Mouse (Mus musculus): Measurements from ENCODE around the gene Carm1. TPM values are rescaled to one million over a fixed set of nuclear protein-coding genes. Genes with fewer than 3 reads are reported as not detected.

Carm1 gene
- polyA plus RNA-seq, 1 experiment from 2014 or later, result 27.6 TPM

DNA sequence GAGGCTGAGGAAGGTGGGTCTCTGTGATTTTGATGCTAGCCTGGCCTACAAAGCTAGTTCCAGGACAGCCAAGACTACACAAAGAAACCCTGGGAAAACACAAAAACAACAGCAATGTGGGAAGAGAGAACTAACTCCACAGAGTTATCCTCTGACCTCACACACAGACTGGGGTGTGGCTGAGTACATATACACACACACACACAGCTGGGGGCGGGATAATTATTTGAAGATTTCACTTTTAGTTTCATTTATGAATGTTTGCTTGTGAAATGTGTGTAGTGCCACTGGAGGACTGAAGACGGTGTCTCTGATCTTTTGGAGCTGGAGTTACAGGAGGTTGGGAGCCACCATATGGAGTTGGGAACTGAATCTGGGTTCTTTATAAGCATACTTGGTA lies 54.4 kb downstream of the Carm1 start:
- Histone ChIP-seq H3K4me3 (ENCODE audit: inconsistent target) (no peak overlapping the region), H3K36me3 (ENCODE audit: inconsistent target) (no peaks in the 10 kb centered on the region), H3K79me2 (ENCODE audit: inconsistent target) (peaks cover 4% of the 10 kb centered on the region; the same call in 1 of the 2 replicates), H3K27ac (no peak overlapping the region)
- 62% methylated on average over 2 of the region's 2 CpGs for WGBS (ENCODE audit: missing documents)

DNA sequence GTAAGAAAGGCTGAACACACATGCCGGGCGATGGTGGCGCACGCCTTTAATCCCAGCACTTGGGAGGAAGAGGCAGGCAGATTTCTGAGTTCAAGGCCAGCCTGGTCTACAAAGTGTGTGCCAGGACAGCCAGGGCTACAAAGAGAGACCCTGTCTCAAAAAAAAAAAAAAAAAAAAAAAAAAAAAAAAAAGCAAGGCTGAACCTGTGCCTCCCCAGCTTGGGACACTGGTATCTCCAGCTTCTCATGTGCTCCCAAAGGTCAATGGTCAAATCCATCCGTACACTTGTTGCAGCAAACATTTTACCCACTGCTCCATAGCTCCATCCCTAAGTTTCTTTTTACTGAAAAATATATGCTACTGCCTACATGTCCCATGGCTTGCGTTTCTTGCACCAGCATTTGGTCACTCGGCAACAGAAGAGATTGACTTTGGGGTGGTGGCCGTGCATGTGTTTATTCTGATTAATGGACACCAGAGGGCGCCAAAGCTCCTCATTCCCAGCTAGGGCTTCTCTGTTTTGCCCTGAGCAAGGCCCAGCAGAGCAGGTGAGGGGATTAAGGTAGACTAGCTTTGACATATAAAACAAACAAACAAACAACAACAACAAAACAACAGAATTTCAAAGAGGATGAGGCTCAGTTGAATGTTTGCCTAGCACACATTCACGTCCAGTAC lies 55.2 kb downstream of the Carm1 start:
- Histone ChIP-seq H3K27ac (no peak overlapping the region), H3K79me2 (ENCODE audit: inconsistent target) (no peaks in the 10 kb centered on the region), H3K4me3 (ENCODE audit: inconsistent target) (no peak overlapping the region), H3K36me3 (ENCODE audit: inconsistent target) (no peaks in the 10 kb centered on the region)
- WGBS (ENCODE audit: missing documents), result 52% methylated on average over 10 of the region's 10 CpGs

DNA sequence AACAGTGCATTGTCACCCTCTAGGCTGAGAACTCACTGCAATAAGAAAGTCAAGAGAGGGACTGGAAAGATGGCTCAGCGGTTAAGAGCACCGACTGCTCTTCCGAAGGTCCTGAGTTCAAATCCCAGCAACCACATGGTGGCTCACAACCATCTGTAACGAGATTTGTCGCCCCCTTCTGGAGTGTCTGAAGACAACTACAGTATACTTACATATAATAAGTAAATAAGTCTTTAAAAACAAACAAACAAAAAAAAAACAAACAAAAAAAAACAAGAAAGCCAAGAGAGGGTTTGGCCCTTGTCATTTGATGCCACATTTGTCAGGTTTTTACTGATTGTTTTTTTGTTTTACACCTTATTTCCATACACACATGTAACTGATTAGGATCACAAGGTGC lies 57.4 kb downstream of the Carm1 start:
- H3K79me2 ChIP-seq (ENCODE audit: inconsistent target), result no peaks in the 10 kb centered on the region
- no peak overlapping the region for H3K27ac ChIP-seq
- H3K4me3 ChIP-seq (ENCODE audit: inconsistent target), result no peak overlapping the region
- H3K36me3 ChIP-seq (ENCODE audit: inconsistent target), result no peaks in the 10 kb centered on the region
- WGBS (ENCODE audit: missing documents), result 92% methylated on average over 4 of the region's 5 CpGs

DNA sequence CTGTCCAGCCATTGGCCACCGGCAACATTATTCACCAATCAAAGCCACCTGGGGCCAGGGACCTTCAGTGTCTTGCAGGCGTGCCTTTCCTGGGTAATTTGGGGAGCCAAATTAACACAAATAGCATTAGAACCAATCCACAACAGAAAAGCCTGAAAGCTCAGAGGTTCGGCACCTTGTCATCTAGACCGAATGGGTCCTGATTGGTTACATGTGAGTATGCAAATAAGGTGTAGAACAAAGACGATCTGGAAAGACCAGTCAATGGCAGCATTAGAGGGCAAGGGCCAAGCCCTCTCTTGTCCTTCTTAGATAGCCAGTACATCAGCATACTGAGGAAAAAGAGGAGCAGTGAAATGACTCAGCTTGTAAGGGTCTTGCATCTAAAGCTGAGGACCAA lies 59.2 kb downstream of the Carm1 start:
- 98% methylated on average over 5 of the region's 5 CpGs for WGBS (ENCODE audit: missing documents)

DNA sequence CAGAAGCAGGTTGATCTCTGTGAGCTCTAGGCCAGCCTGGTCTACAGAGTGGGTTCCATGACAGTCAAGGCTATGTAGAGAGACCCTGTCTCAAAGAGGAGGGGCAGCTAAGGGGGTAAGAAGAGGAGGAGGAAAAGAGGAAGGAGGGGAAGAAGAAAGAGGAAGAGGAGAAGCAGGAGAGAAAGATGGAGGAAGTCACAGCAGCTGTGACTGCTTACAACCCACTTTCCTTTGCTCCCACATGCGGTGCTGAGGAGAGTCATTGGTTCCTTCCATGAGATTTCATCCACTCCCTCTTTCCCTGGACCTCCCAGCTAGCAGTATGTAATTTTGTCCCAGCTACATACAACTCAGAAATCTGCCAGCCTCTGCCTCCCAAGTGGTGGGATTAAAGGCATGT lies 60.0 kb downstream of the Carm1 start:
- no peak overlapping the region for H3K27ac ChIP-seq
- no peaks in the 10 kb centered on the region for H3K36me3 ChIP-seq (ENCODE audit: inconsistent target)
- H3K79me2 ChIP-seq (ENCODE audit: inconsistent target), result no peaks in the 10 kb centered on the region
- no peak overlapping the region for H3K4me3 ChIP-seq (ENCODE audit: inconsistent target)
- 14% methylated on average over 1 of the region's 1 CpGs for WGBS (ENCODE audit: missing documents)

More for the DNA sequence above, 59.2 kb downstream of the Carm1 start:
- no peaks in the 10 kb centered on the region for H3K36me3 ChIP-seq (ENCODE audit: inconsistent target)
- H3K27ac ChIP-seq, result no peak overlapping the region
- H3K4me3 ChIP-seq (ENCODE audit: inconsistent target), result no peak overlapping the region
- H3K79me2 ChIP-seq (ENCODE audit: inconsistent target), result no peaks in the 10 kb centered on the region

DNA sequence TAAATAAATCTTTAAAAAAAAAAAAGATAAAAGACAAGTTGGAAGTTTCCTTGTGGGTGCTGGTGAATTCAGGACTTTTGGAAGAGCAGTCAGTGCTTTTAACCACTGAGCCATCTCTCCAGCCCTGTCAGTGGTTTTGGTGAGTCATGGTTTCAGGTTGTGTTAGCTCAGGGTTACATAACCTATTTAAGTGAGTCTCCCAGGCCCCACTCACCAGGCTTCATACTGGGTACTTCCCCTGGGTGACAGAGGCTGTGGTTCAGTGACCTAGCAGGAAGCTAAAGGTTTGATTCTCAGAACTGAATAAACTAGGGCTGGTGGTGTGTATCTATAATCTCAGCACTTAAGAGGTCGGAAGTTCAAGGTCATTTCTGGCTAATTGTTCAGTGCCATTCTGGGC lies 63.2 kb downstream of the Carm1 start:
- Histone ChIP-seq H3K36me3 (ENCODE audit: inconsistent target) (no peaks in the 10 kb centered on the region), H3K4me3 (ENCODE audit: inconsistent target) (no peak overlapping the region), H3K79me2 (ENCODE audit: inconsistent target) (no peaks in the 10 kb centered on the region), H3K27ac (no peak overlapping the region)
- WGBS (ENCODE audit: missing documents), result 14% methylated on average over 1 of the region's 1 CpGs

DNA sequence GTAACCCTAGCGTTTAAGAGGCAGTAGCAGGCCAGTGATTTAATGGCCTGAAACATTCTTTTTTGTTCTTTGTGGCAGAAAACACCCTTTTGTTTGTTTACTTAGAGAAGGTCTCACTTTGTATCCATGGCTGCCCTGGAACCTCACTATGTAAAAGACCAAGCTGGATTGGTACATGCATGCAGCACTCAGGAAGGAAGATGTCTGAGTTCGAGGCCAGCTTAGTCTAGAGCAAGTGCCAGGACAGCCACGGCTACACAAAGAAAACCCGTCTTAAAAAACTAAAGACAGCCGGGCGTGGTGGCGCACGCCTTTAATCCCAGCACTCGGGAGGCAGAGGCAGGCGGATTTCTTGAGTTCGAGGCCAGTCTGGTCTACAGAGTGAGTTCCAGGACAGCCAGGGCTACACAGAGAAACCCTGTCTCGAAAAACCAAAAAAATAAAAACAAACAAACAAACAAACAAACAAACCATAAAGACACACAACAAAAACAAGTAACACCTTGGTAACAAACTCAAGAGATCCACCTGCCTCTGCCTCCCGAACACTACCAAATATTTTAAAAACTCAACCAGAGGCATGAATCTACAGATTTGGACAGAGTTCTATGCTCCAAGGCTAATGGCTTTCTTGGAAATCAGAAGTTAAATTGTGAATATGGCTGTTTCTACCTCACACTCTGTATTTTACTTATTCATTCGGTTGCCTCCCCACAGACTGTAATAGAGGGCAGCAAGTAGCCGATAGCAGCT lies 68.3 kb downstream of the Carm1 start:
- 76% methylated on average over 14 of the region's 15 CpGs for WGBS (ENCODE audit: missing documents)
- Histone ChIP-seq H3K27ac (peak overlapping the region; percentile 84), H3K4me3 (ENCODE audit: inconsistent target) (peak overlapping the region; percentile 73)

DNA sequence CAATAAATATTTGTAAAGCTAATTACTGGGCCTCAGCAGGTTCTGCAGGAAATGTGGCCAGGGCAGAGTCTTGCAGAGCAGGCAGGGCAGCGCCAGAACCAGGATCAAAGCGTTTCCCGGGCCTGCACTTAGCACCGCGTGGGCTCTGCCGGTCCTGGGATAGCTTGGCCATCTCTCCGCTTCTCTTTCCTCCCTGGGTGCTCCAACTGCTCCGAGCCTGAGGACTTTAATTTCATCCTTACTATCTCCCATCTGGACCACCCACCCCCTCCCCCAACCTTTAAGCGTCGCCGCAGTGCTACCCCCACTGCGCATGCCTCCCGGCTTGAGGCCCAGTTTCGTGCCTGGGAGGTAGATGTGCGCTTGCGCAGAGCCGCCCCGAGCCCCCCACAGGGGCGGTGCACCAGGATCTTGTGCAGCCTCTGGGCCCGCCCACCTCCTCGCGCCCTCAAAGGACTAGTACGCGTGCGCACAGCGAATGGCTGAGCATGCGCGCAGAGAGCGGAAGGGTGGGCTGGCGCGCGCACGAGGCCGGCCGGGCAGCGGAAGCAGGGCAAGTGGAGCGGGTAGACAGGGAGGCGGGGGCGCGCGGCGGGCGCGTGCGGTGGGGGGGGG lies 69.0 kb downstream of the Carm1 start, which contains the start of gene Smarca4:
Smarca4 (plus strand) TSS at position 553 of the 615 bp plus-strand sequence.
- under 1% methylated on average over 22 of the region's 45 CpGs for WGBS (ENCODE audit: missing documents)
- peak within 1 kb of the TSS; percentile 76 for H3K4me3 ChIP-seq (ENCODE audit: inconsistent target)
- H3K79me2 ChIP-seq (ENCODE audit: inconsistent target), result peaks cover 43% of the 10 kb centered on the region
- H3K36me3 ChIP-seq (ENCODE audit: inconsistent target), result no peaks in the 10 kb centered on the region
- H3K27ac ChIP-seq, result peak within 1 kb of the TSS; percentile 84

More for the DNA sequence above, 68.3 kb downstream of the Carm1 start:
- Histone ChIP-seq H3K36me3 (ENCODE audit: inconsistent target) (no peaks in the 10 kb centered on the region), H3K79me2 (ENCODE audit: inconsistent target) (peaks cover 36% of the 10 kb centered on the region)

DNA sequence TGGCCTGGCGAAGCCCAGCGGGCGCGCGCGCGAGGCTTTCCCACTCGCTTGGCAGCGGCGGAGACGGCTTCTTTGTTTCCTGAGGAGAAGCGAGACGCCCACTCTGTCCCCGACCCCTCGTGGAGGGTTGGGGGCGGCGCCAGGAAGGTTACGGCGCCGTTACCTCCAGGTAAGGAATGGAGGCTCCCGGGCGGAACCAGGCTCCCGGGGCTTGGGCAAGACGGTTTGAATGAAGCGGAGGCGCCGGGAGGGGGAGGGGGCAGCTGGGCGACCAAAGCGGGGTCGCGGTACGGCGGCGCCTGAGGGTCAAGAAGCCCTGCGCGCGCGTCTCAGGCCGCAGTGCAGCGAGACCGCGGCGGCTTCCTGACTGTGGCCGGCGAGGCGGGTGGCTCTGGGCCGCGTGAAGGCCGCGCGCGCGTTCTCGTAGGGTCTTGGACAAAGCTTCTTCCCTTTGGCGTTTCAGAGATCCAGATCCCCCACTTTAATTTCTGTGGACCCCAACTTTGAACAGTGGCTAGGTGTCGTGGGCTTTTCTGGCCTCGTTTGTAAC lies 69.6 kb downstream of the Carm1 start:
- Histone ChIP-seq H3K27ac (peak overlapping the region; percentile 67), H3K79me2 (ENCODE audit: inconsistent target) (peaks cover 48% of the 10 kb centered on the region), H3K36me3 (ENCODE audit: inconsistent target) (no peaks in the 10 kb centered on the region), H3K4me3 (ENCODE audit: inconsistent target) (peak overlapping the region; percentile 76)
- 2% methylated on average over 56 of the region's 57 CpGs for WGBS (ENCODE audit: missing documents)

DNA sequence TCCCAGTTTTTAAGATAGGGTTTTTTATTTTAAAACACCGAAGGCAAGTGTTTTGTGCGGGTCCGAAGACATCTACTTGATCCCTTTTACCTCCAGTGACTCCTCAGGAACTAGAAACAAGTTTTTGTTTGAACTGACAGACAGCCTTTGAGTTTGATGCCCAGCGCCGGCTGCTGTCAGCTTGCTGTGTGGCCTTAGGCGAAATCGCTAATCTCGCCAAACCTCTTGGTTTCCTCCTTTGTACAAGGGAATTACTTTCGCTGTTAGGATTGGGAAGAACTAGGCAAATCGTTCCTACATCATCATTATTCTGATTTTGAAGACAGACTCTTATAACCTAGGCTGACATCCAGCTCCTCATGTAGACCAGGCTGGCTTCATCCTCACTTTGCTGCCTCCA lies 70.4 kb downstream of the Carm1 start:
- Histone ChIP-seq H3K27ac (peak overlapping the region; percentile 62), H3K4me3 (ENCODE audit: inconsistent target) (peak overlapping the region; percentile 76), H3K79me2 (ENCODE audit: inconsistent target) (peaks cover 56% of the 10 kb centered on the region), H3K36me3 (ENCODE audit: inconsistent target) (no peaks in the 10 kb centered on the region)
- WGBS (ENCODE audit: missing documents), result 5% methylated on average over 10 of the region's 10 CpGs

DNA sequence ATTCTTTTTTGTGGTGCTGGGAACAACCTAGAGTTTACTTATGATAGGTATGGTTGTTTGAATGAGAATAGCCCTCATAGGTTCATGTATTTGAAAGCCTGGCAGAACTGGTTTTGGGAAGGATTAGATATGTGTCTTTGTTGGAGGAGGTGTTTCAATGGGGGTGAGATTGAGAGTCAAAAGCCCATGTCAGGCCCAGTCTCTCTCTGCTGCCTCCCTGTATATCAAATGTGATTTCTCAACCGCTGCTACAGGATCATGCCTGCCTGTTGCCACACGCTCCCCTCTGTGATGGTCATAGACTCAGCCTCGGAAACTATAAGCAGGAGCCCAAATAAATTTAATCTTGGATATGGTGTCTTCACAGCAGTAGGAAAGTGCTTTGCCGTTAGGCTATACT lies 73.5 kb downstream of the Carm1 start:
- Histone ChIP-seq H3K27ac (no peak overlapping the region), H3K79me2 (ENCODE audit: inconsistent target) (peaks cover 88% of the 10 kb centered on the region), H3K36me3 (ENCODE audit: inconsistent target) (no peaks in the 10 kb centered on the region), H3K4me3 (ENCODE audit: inconsistent target) (no peak overlapping the region)
- 85% methylated on average over 4 of the region's 4 CpGs for WGBS (ENCODE audit: missing documents)

DNA sequence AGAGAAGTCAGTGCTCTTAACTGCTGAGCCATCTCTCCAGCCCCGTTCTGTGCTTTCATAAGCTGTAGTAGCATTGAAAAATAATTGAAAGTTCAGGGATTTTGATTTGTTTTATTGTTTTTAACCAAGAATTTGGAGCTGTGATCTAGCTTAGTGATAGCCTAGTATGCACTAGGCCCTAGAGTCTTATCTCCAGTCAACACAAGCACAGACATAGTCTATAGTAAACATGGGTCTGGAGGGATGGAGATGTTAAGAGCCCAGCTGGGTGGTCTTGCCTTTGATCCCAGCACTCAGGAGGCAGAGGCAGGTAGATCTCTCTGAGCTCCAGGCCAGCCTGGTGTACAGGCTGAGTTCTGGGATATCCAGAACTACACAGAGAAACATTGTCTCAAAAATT lies 76.0 kb downstream of the Carm1 start:
- H3K79me2 ChIP-seq (ENCODE audit: inconsistent target), result peaks cover 100% of the 10 kb centered on the region
- no peak overlapping the region for H3K27ac ChIP-seq
- no peak overlapping the region for H3K4me3 ChIP-seq (ENCODE audit: inconsistent target)
- 93% methylated on average over 1 of the region's 1 CpGs for WGBS (ENCODE audit: missing documents)
- H3K36me3 ChIP-seq (ENCODE audit: inconsistent target), result no peaks in the 10 kb centered on the region

DNA sequence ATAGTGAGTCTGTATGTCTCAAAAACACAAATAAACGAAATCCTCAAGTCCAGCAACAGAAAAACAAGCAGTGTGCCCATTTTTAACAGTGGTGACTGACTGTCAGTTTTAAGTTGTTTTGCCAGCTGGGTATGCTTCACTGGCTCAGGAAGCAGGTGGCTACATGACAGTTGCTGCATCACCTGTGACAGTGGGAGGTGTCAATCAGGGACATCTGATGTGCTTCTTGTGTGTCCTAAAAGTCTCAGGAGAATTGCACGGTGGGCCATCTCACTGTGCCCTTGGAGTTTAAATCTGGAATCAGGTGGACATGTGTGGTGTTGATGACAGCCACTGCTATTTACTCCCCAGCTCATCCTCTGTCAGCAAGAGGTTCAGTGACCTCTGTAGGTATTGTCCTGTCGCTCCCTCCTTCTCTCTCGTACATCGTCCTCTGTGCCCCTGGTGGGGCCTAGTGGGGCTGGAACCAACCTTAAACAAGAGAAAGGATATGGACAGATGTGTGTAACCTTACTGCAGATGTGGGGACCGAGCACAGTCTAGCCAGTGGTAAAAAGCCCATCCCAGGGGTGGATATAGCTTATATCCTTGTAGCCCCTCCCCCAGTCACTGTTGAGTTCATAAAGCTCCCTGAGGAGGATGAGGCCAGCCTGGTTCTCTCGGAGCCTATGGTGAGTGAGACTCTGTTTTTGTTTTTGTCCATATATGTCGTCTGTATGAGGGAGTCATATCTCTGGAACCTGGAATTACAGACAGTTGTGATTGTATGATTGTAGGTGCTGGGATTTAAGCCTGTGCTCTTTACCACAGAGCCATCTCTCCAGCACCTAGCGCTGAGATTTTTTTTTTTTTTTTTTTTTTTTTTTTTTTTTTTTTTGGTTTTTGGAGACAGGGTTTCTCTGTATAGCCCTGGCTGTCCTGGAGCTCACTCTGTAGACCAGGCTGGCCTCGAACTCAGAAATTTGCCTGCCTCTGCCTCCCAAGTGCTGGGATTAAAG lies 78.9 kb downstream of the Carm1 start:
- Histone ChIP-seq H3K79me2 (ENCODE audit: inconsistent target) (peaks cover 100% of the 10 kb centered on the region), H3K36me3 (ENCODE audit: inconsistent target) (no peaks in the 10 kb centered on the region), H3K27ac (no peak overlapping the region), H3K4me3 (ENCODE audit: inconsistent target) (no peak overlapping the region)
- 92% methylated on average over 8 of the region's 10 CpGs for WGBS (ENCODE audit: missing documents)

DNA sequence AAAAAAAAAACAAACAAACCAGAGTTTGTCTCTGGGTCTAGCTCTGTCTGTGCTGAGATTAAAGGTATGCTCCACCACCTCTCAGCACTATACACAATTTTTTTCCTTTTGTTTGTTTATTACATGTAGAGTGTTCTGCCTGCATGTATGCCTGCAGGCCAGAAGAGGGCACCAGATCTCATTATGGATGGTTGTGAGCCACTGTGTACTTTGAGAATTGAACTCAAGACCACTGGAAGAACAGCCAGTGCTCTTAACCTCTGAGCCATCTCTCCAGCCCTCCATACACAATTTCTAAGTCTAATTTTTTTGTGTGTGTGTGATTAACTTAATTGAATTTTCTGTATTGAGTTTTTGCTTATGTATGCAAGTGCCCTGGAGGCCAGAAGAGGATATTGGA lies 79.9 kb downstream of the Carm1 start:
- no peak overlapping the region for H3K4me3 ChIP-seq (ENCODE audit: inconsistent target)
- no peaks in the 10 kb centered on the region for H3K36me3 ChIP-seq (ENCODE audit: inconsistent target)
- no peak overlapping the region for H3K27ac ChIP-seq
- H3K79me2 ChIP-seq (ENCODE audit: inconsistent target), result peaks cover 100% of the 10 kb centered on the region
